Mouse (Mus musculus): ENCODE results near the gene Rgs11. TPM values are rescaled to one million over a fixed set of nuclear protein-coding genes. Genes with fewer than 3 reads are reported as not detected.

Rgs11 gene
- polyA plus RNA-seq, 1 experiment = 0.03 TPM

- H3K4me3 ChIP-seq (replicated peaks) = no peak overlapping the region
- H3K4me1 ChIP-seq (ENCODE audit: control insufficient read depth) = no peaks in the 10 kb centered on the region
- H3K36me3 ChIP-seq (ENCODE audit: control insufficient read depth) = peaks cover 3% of the 10 kb centered on the region; the same call in 1 of the 2 replicates
- TF ChIP-seq TAL1 (IDR thresholded peaks at IDR 0.05; ENCODE audit: low read length) = no peak
- H3K9me3 ChIP-seq (ENCODE audit: control insufficient read depth, low read length) = no peaks in the 10 kb centered on the region
- peaks cover 2% of the 10 kb centered on the region for H3K27me3 ChIP-seq (ENCODE audit: control insufficient read depth)
Observed at GRCm38 (mm10) chr17:26212681-26213080, 9.9 kb downstream of the Rgs11 start.

- Histone ChIP-seq H3K27me3 (ENCODE audit: control insufficient read depth) (peaks cover 14% of the 10 kb centered on the region), H3K4me1 (ENCODE audit: control insufficient read depth) (peaks cover 7% of the 10 kb centered on the region), H3K4me3 (replicated peaks) (no peak overlapping the region), H3K36me3 (ENCODE audit: control insufficient read depth) (no peaks in the 10 kb centered on the region; the same call in 1 of the 2 replicates), H3K9me3 (ENCODE audit: control insufficient read depth, low read length) (no peaks in the 10 kb centered on the region)
- no peak for TF ChIP-seq TAL1 (IDR thresholded peaks at IDR 0.05; ENCODE audit: low read length)
- no peak for TF ChIP-seq GATA1 (IDR thresholded peaks at IDR 0.05; ENCODE audit: low read length)
Observed at GRCm38 (mm10) chr17:26221508-26221907, 18.8 kb downstream of the Rgs11 start.

- Histone ChIP-seq H3K36me3 (ENCODE audit: control insufficient read depth) (no peaks in the 10 kb centered on the region), H3K27me3 (ENCODE audit: control insufficient read depth) (peaks cover 13% of the 10 kb centered on the region), H3K9me3 (ENCODE audit: control insufficient read depth, low read length) (no peaks in the 10 kb centered on the region), H3K4me1 (ENCODE audit: control insufficient read depth) (peaks cover 7% of the 10 kb centered on the region), H3K4me3 (replicated peaks) (no peak overlapping the region)
- TF ChIP-seq GATA1 (IDR thresholded peaks at IDR 0.05; ENCODE audit: low read length) = no peak
- TF ChIP-seq TAL1 (IDR thresholded peaks at IDR 0.05; ENCODE audit: low read length) = no peak
Observed at GRCm38 (mm10) chr17:26225150-26225549, 22.4 kb downstream of the Rgs11 start.

- Histone ChIP-seq H3K9me3 (ENCODE audit: control insufficient read depth, low read length) (no peaks in the 10 kb centered on the region), H3K4me1 (ENCODE audit: control insufficient read depth) (peaks cover 10% of the 10 kb centered on the region), H3K4me3 (replicated peaks) (no peak overlapping the region), H3K27me3 (ENCODE audit: control insufficient read depth) (no peaks in the 10 kb centered on the region), H3K36me3 (ENCODE audit: control insufficient read depth) (no peaks in the 10 kb centered on the region)
- TF ChIP-seq GATA1 (IDR thresholded peaks at IDR 0.05; ENCODE audit: low read length) (no peak), TAL1 (IDR thresholded peaks at IDR 0.05; ENCODE audit: low read length) (no peak)
Observed at GRCm38 (mm10) chr17:26229776-26230175, 27.0 kb downstream of the Rgs11 start.

- H3K27me3 ChIP-seq (ENCODE audit: control insufficient read depth) = no peaks in the 10 kb centered on the region
- H3K9me3 ChIP-seq (ENCODE audit: control insufficient read depth, low read length) = no peaks in the 10 kb centered on the region
- peaks cover 10% of the 10 kb centered on the region for H3K4me1 ChIP-seq (ENCODE audit: control insufficient read depth)
- no peak overlapping the region for H3K4me3 ChIP-seq (replicated peaks)
- TF ChIP-seq GATA1 (IDR thresholded peaks at IDR 0.05; ENCODE audit: low read length) (no peak), TAL1 (IDR thresholded peaks at IDR 0.05; ENCODE audit: low read length) (no peak)
- H3K36me3 ChIP-seq (ENCODE audit: control insufficient read depth) = no peaks in the 10 kb centered on the region
Observed at GRCm38 (mm10) chr17:26231156-26231555, 28.4 kb downstream of the Rgs11 start.

- Histone ChIP-seq H3K36me3 (ENCODE audit: control insufficient read depth) (no peaks in the 10 kb centered on the region), H3K4me3 (replicated peaks) (no peak overlapping the region), H3K27me3 (ENCODE audit: control insufficient read depth) (no peaks in the 10 kb centered on the region), H3K4me1 (ENCODE audit: control insufficient read depth) (peaks cover 20% of the 10 kb centered on the region), H3K9me3 (ENCODE audit: control insufficient read depth, low read length) (no peaks in the 10 kb centered on the region)
- TF ChIP-seq TAL1 (IDR thresholded peaks at IDR 0.05; ENCODE audit: low read length) (no peak), GATA1 (IDR thresholded peaks at IDR 0.05; ENCODE audit: low read length) (no peak)
Observed at GRCm38 (mm10) chr17:26232863-26233262, 30.1 kb downstream of the Rgs11 start.

GRCm38 (mm10) chr17:26234386-26234785 is 31.6 kb downstream of the Rgs11 start:
- Histone ChIP-seq H3K4me3 (replicated peaks) (no peak overlapping the region), H3K27me3 (ENCODE audit: control insufficient read depth) (no peaks in the 10 kb centered on the region), H3K4me1 (ENCODE audit: control insufficient read depth) (peaks cover 23% of the 10 kb centered on the region), H3K9me3 (ENCODE audit: control insufficient read depth, low read length) (no peaks in the 10 kb centered on the region), H3K36me3 (ENCODE audit: control insufficient read depth) (no peaks in the 10 kb centered on the region)
- TF ChIP-seq GATA1 (IDR thresholded peaks at IDR 0.05; ENCODE audit: low read length) (no peak), TAL1 (IDR thresholded peaks at IDR 0.05; ENCODE audit: low read length) (no peak)

GRCm38 (mm10) chr17:26235077-26235815 is 32.5 kb downstream of the Rgs11 start:
- TF ChIP-seq GATA1 (IDR thresholded peaks at IDR 0.05; ENCODE audit: low read length) (no peak), TAL1 (IDR thresholded peaks at IDR 0.05; ENCODE audit: low read length) (no peak)
- Histone ChIP-seq H3K36me3 (ENCODE audit: control insufficient read depth) (no peaks in the 10 kb centered on the region), H3K27me3 (ENCODE audit: control insufficient read depth) (no peaks in the 10 kb centered on the region), H3K4me3 (replicated peaks) (no peak overlapping the region), H3K4me1 (ENCODE audit: control insufficient read depth) (peaks cover 31% of the 10 kb centered on the region), H3K9me3 (ENCODE audit: control insufficient read depth, low read length) (no peaks in the 10 kb centered on the region)

GRCm38 (mm10) chr17:26237667-26238066 is 34.9 kb downstream of the Rgs11 start:
- H3K4me1 ChIP-seq (ENCODE audit: control insufficient read depth) = peaks cover 50% of the 10 kb centered on the region
- TF ChIP-seq GATA1 (IDR thresholded peaks at IDR 0.05; ENCODE audit: low read length) (no peak), TAL1 (IDR thresholded peaks at IDR 0.05; ENCODE audit: low read length) (no peak)

More at GRCm38 (mm10) chr17:26237667-26238066, 34.9 kb downstream of the Rgs11 start:
- no peaks in the 10 kb centered on the region for H3K9me3 ChIP-seq (ENCODE audit: control insufficient read depth, low read length)
- H3K36me3 ChIP-seq (ENCODE audit: control insufficient read depth) = no peaks in the 10 kb centered on the region
- H3K4me3 ChIP-seq (replicated peaks) = no peak overlapping the region
- H3K27me3 ChIP-seq (ENCODE audit: control insufficient read depth) = no peaks in the 10 kb centered on the region
